Comparison of ENCODE assay signal across 22 mouse cellular contexts in genomic region chr3:92195512-92196200, GRCm38 (mm10). TPM values are rescaled to one million over a fixed set of nuclear protein-coding genes. Genes with fewer than 3 reads are reported as not detected.
A peak's percentile ranks its signal among the peaks of the same experiment; 100 is the strongest.
DNase-seq lines count a peak whose midpoint lies in the region; ATAC-seq and TF ChIP-seq lines count a peak whose summit lies in the region.
"Had no signal": no experiment of that assay in that cellular context is flagged by ENCODE, and none has a peak within 500 bp of the region (broad histone marks: within the 10 kb centered on the region; RNA-seq: fewer than 3 reads in every experiment).

No protein-coding gene starts in this region.

- ATAC-seq in forebrain, embryonic 11.5 days (replicated peaks; ENCODE audit: low FRiP score): peak; percentile 53; the same call in 1 of the 2 replicates
- ATAC-seq in forebrain, postnatal 0 days: no peak
- ATAC-seq in hindbrain, postnatal 0 days: 0 out of 2 replicates have a peak, but pooled peaks have one; percentile 43
- ATAC-seq in midbrain, embryonic 11.5 days (ENCODE audit: low FRiP score): peak; percentile 30; the same call in 1 of the 2 replicates
- ATAC-seq in midbrain, postnatal 0 days (ENCODE audit: low FRiP score): peak; percentile 5; the same call in 1 of the 2 replicates
- ATAC-seq: forebrain, embryonic 14.5 days had no signal

- no peak overlapping the region for H3K27ac ChIP-seq in forebrain, embryonic 11.5 days (ENCODE audit: low read depth, low read length)
- H3K27ac ChIP-seq in forebrain, postnatal 0 days (ENCODE audit: low read depth, low read length): no peak overlapping the region
- no peak overlapping the region for H3K27ac ChIP-seq in hindbrain, postnatal 0 days
- H3K27ac ChIP-seq in hindbrain, embryonic 10.5 days: no peak overlapping the region
- H3K27ac ChIP-seq in midbrain, embryonic 11.5 days (ENCODE audit: low read depth, low read length): no peak overlapping the region
- H3K27ac ChIP-seq in midbrain, embryonic 10.5 days (replicated peaks): no peak overlapping the region
- H3K27ac ChIP-seq in midbrain, postnatal 0 days (ENCODE audit: low read depth, low read length): no peak overlapping the region

- no peaks in the 10 kb centered on the region for H3K9me3 ChIP-seq in forebrain, embryonic 11.5 days (ENCODE audit: control insufficient read depth, low read length)
- no peaks in the 10 kb centered on the region for H3K9me3 ChIP-seq in forebrain, postnatal 0 days (ENCODE audit: low read length)
- no peaks in the 10 kb centered on the region for H3K9me3 ChIP-seq in hindbrain, postnatal 0 days (ENCODE audit: low read length)
- H3K9me3 ChIP-seq in hindbrain, embryonic 10.5 days: no peaks in the 10 kb centered on the region
- H3K9me3 ChIP-seq in midbrain, embryonic 11.5 days (ENCODE audit: control insufficient read depth, low read length): no peaks in the 10 kb centered on the region
- H3K9me3 ChIP-seq in midbrain, embryonic 10.5 days (replicated peaks): no peaks in the 10 kb centered on the region
- H3K9me3 ChIP-seq in midbrain, postnatal 0 days (ENCODE audit: low read length): no peaks in the 10 kb centered on the region

- no peak overlapping the region for H3K4me3 ChIP-seq in forebrain, embryonic 11.5 days (ENCODE audit: low read depth, low read length)
- H3K4me3 ChIP-seq in forebrain, postnatal 0 days (ENCODE audit: low read depth, low read length): no peak overlapping the region
- no peak overlapping the region for H3K4me3 ChIP-seq in hindbrain, postnatal 0 days (ENCODE audit: low read length)
- no peak overlapping the region for H3K4me3 ChIP-seq in hindbrain, embryonic 10.5 days
- H3K4me3 ChIP-seq in midbrain, embryonic 11.5 days (ENCODE audit: low read depth, low read length): no peak overlapping the region
- H3K4me3 ChIP-seq in midbrain, embryonic 10.5 days: no peak overlapping the region
- H3K4me3 ChIP-seq in midbrain, postnatal 0 days (ENCODE audit: low read depth, low read length): no peak overlapping the region

- WGBS in forebrain, embryonic 11.5 days: 88% methylated on average over 6 of the region's 6 CpGs
- 92% methylated on average over 6 of the region's 6 CpGs for WGBS in forebrain, postnatal 0 days
- 86% methylated on average over 6 of the region's 6 CpGs for WGBS in hindbrain, postnatal 0 days
- 91% methylated on average over 6 of the region's 6 CpGs for whole genome bisulfite sequencing in hindbrain, embryonic 10.5 days
- WGBS in midbrain, embryonic 11.5 days: 82% methylated on average over 6 of the region's 6 CpGs
- 92% methylated on average over 6 of the region's 6 CpGs for WGBS in midbrain, embryonic 10.5 days
- WGBS in midbrain, postnatal 0 days: 86% methylated on average over 6 of the region's 6 CpGs

- no peaks in the 10 kb centered on the region for H3K36me3 ChIP-seq in forebrain, embryonic 11.5 days (ENCODE audit: control insufficient read depth, insufficient read depth, low read length)
- no peaks in the 10 kb centered on the region for H3K36me3 ChIP-seq in forebrain, postnatal 0 days (ENCODE audit: insufficient read depth)
- H3K36me3 ChIP-seq in hindbrain, postnatal 0 days (ENCODE audit: insufficient read depth, low read length): no peaks in the 10 kb centered on the region
- no peaks in the 10 kb centered on the region for H3K36me3 ChIP-seq in hindbrain, embryonic 10.5 days
- no peaks in the 10 kb centered on the region for H3K36me3 ChIP-seq in midbrain, embryonic 11.5 days (ENCODE audit: control insufficient read depth, insufficient read depth, low read length)
- H3K36me3 ChIP-seq in midbrain, embryonic 10.5 days: no peaks in the 10 kb centered on the region
- no peaks in the 10 kb centered on the region for H3K36me3 ChIP-seq in midbrain, postnatal 0 days (ENCODE audit: insufficient read depth, low read length)

- no peak for DNase-seq in forebrain, embryonic 11.5 days (ENCODE audit: low spot score)
- no peak for DNase-seq in forebrain, postnatal 0 days
- no peak for DNase-seq in hindbrain, postnatal 0 days (ENCODE audit: low spot score)
- DNase-seq in hindbrain, embryonic 10.5 days (ENCODE audit: low spot score): no peak
- no peak for DNase-seq in midbrain, embryonic 11.5 days (ENCODE audit: low spot score, missing footprints)
- no peak for DNase-seq in midbrain, embryonic 10.5 days (ENCODE audit: low spot score)
- no peak for DNase-seq in midbrain, postnatal 0 days (ENCODE audit: low spot score)
- no peak for DNase-seq in thymus, postnatal 0 days (ENCODE audit: low spot score)
- DNase-seq: cerebellum, adult 9-11 months; lung, adult 2 months; thymus, postnatal 4 days had no signal

- H3K4me1 ChIP-seq in forebrain, embryonic 11.5 days (replicated peaks; ENCODE audit: control insufficient read depth, insufficient read depth, low read length): no peaks in the 10 kb centered on the region
- no peaks in the 10 kb centered on the region for H3K4me1 ChIP-seq in forebrain, postnatal 0 days (ENCODE audit: insufficient read depth)
- H3K4me1 ChIP-seq in hindbrain, postnatal 0 days (ENCODE audit: insufficient read depth, low read length): no peaks in the 10 kb centered on the region
- no peaks in the 10 kb centered on the region for H3K4me1 ChIP-seq in hindbrain, embryonic 10.5 days (replicated peaks)
- no peaks in the 10 kb centered on the region for H3K4me1 ChIP-seq in midbrain, embryonic 11.5 days (ENCODE audit: control insufficient read depth, insufficient read depth, low read length)
- no peaks in the 10 kb centered on the region for H3K4me1 ChIP-seq in midbrain, embryonic 10.5 days
- H3K4me1 ChIP-seq in midbrain, postnatal 0 days (ENCODE audit: insufficient read depth, low read length): no peaks in the 10 kb centered on the region

- no peak for TF ChIP-seq CTCF in forebrain, postnatal 0 days (IDR thresholded peaks at IDR 0.05; ENCODE audit: low read depth)
- no peak for TF ChIP-seq CTCF in hindbrain, postnatal 0 days (IDR thresholded peaks at IDR 0.05; ENCODE audit: low read depth)
- TF ChIP-seq CTCF in midbrain, postnatal 0 days (IDR thresholded peaks at IDR 0.05): no peak

- no peaks in the 10 kb centered on the region for H3K27me3 ChIP-seq in forebrain, embryonic 11.5 days (ENCODE audit: control insufficient read depth, insufficient read depth, low read length)
- H3K27me3 ChIP-seq in forebrain, postnatal 0 days (ENCODE audit: insufficient read depth, low read length): no peaks in the 10 kb centered on the region
- H3K27me3 ChIP-seq in hindbrain, postnatal 0 days (ENCODE audit: insufficient read depth, low read length): no peaks in the 10 kb centered on the region
- no peaks in the 10 kb centered on the region for H3K27me3 ChIP-seq in hindbrain, embryonic 10.5 days (ENCODE audit: insufficient read depth, poor library complexity, severe bottlenecking)
- H3K27me3 ChIP-seq in midbrain, embryonic 11.5 days (ENCODE audit: control insufficient read depth, insufficient read depth, low read length): no peaks in the 10 kb centered on the region
- H3K27me3 ChIP-seq in midbrain, embryonic 10.5 days (ENCODE audit: low read depth, poor library complexity, severe bottlenecking): no peaks in the 10 kb centered on the region
- no peaks in the 10 kb centered on the region for H3K27me3 ChIP-seq in midbrain, postnatal 0 days (ENCODE audit: insufficient read depth, low read length)

- no peak overlapping the region for H3K4me2 ChIP-seq in forebrain, embryonic 11.5 days (ENCODE audit: low read depth, low read length, severe bottlenecking)
- no peak overlapping the region for H3K4me2 ChIP-seq in forebrain, postnatal 0 days (ENCODE audit: low read depth)
- no peak overlapping the region for H3K4me2 ChIP-seq in hindbrain, postnatal 0 days (ENCODE audit: low read depth, low read length)
- H3K4me2 ChIP-seq in midbrain, embryonic 11.5 days: no peak overlapping the region
- no peak overlapping the region for H3K4me2 ChIP-seq in midbrain, postnatal 0 days (ENCODE audit: low read depth, low read length, poor library complexity, severe bottlenecking)

- H3K9ac ChIP-seq in forebrain, embryonic 11.5 days (ENCODE audit: low read length): no peak overlapping the region
- H3K9ac ChIP-seq in forebrain, postnatal 0 days: no peak overlapping the region
- H3K9ac ChIP-seq in hindbrain, postnatal 0 days (replicated peaks; ENCODE audit: low read length): no peak overlapping the region
- H3K9ac ChIP-seq in midbrain, embryonic 11.5 days (ENCODE audit: low read length): no peak overlapping the region
- no peak overlapping the region for H3K9ac ChIP-seq in midbrain, postnatal 0 days (replicated peaks; ENCODE audit: low read length, poor library complexity, severe bottlenecking)

RNA-seq across cellular contexts. Expression of gene Sprr2a1, which starts 19.9 kb away (rescaled TPM):
- polyA plus RNA-seq in forebrain, embryonic 11.5 days (2014; fragmentation: Nextera tagmentation; extraction: Ambion mirVana): not detected in 2 replicates
- total RNA-seq in forebrain, postnatal 0 days (2014; rRNA removed): not detected in 2 replicates
- polyA plus RNA-seq in forebrain, postnatal 0 days (2015; fragmentation: Nextera tagmentation; extraction: Ambion mirVana): not detected in 2 replicates
- not detected in 2 replicates for total RNA-seq in hindbrain, postnatal 0 days (2014; rRNA removed)
- not detected in 2 replicates for polyA plus RNA-seq in hindbrain, postnatal 0 days (2015; fragmentation: Nextera tagmentation; extraction: Ambion mirVana)
- not detected in 2 replicates for polyA plus RNA-seq in hindbrain, embryonic 10.5 days (2016; fragmentation: Nextera tagmentation; extraction: Ambion mirVana)
- polyA plus RNA-seq in midbrain, embryonic 11.5 days (2014; fragmentation: Nextera tagmentation; extraction: Ambion mirVana): not detected in 2 replicates
- not detected in 2 replicates for polyA plus RNA-seq in midbrain, embryonic 10.5 days (2016; fragmentation: Nextera tagmentation; extraction: Ambion mirVana)
- not detected in 2 replicates for total RNA-seq in midbrain, postnatal 0 days (2014; rRNA removed)
- polyA plus RNA-seq in midbrain, postnatal 0 days (2015; fragmentation: Nextera tagmentation; extraction: Ambion mirVana): not detected in 2 replicates
- polyA plus RNA-seq in thymus, postnatal 0 days (2015; fragmentation: Nextera tagmentation; extraction: Ambion mirVana): 2.0 and 2.5 TPM in 2 replicates
- total RNA-seq: layer of hippocampus, adult 8-10 months; left cerebral cortex, adult 8-10 months; liver, adult 2 months; megakaryocyte progenitor cell, adult 5-6 weeks; MEL; neutrophil, adult 5-6 weeks had no signal
- polyA plus RNA-seq: forebrain, embryonic 14.5 days; kidney, embryonic 14.5 days; liver, adult 2 months; testis, adult 2 months had no signal

RNA-seq across cellular contexts. Expression of gene Sprr2a2, which starts 20.1 kb away (rescaled TPM):
- not detected in 2 replicates for polyA plus RNA-seq in forebrain, embryonic 11.5 days (2014; fragmentation: Nextera tagmentation; extraction: Ambion mirVana)
- not detected in 2 replicates for total RNA-seq in forebrain, postnatal 0 days (2014; rRNA removed)
- polyA plus RNA-seq in forebrain, postnatal 0 days (2015; fragmentation: Nextera tagmentation; extraction: Ambion mirVana): not detected in 2 replicates
- not detected in 2 replicates for total RNA-seq in hindbrain, postnatal 0 days (2014; rRNA removed)
- polyA plus RNA-seq in hindbrain, postnatal 0 days (2015; fragmentation: Nextera tagmentation; extraction: Ambion mirVana): not detected in 2 replicates
- not detected in 2 replicates for polyA plus RNA-seq in hindbrain, embryonic 10.5 days (2016; fragmentation: Nextera tagmentation; extraction: Ambion mirVana)
- not detected in 2 replicates for polyA plus RNA-seq in midbrain, embryonic 11.5 days (2014; fragmentation: Nextera tagmentation; extraction: Ambion mirVana)
- polyA plus RNA-seq in midbrain, embryonic 10.5 days (2016; fragmentation: Nextera tagmentation; extraction: Ambion mirVana): not detected in 2 replicates
- total RNA-seq in midbrain, postnatal 0 days (2014; rRNA removed): 0.55 TPM in 1 of 2 replicates, not detected in the other
- polyA plus RNA-seq in midbrain, postnatal 0 days (2015; fragmentation: Nextera tagmentation; extraction: Ambion mirVana): not detected in 2 replicates
- polyA plus RNA-seq in thymus, postnatal 0 days (2015; fragmentation: Nextera tagmentation; extraction: Ambion mirVana): 246 and 255 TPM in 2 replicates
- total RNA-seq: layer of hippocampus, adult 8-10 months; left cerebral cortex, adult 8-10 months; liver, adult 2 months; megakaryocyte progenitor cell, adult 5-6 weeks; neutrophil, adult 5-6 weeks had no signal
- polyA plus RNA-seq: forebrain, embryonic 14.5 days; kidney, embryonic 14.5 days had no signal

RNA-seq across cellular contexts. Expression of gene Lelp1, which starts 53.1 kb away (rescaled TPM):
- polyA plus RNA-seq in forebrain, embryonic 11.5 days (2014; fragmentation: Nextera tagmentation; extraction: Ambion mirVana): not detected in 2 replicates
- not detected in 2 replicates for total RNA-seq in forebrain, postnatal 0 days (2014; rRNA removed)
- not detected in 2 replicates for polyA plus RNA-seq in forebrain, postnatal 0 days (2015; fragmentation: Nextera tagmentation; extraction: Ambion mirVana)
- not detected in 2 replicates for total RNA-seq in hindbrain, postnatal 0 days (2014; rRNA removed)
- not detected in 2 replicates for polyA plus RNA-seq in hindbrain, postnatal 0 days (2015; fragmentation: Nextera tagmentation; extraction: Ambion mirVana)
- polyA plus RNA-seq in hindbrain, embryonic 10.5 days (2016; fragmentation: Nextera tagmentation; extraction: Ambion mirVana): not detected in 2 replicates
- not detected in 2 replicates for polyA plus RNA-seq in midbrain, embryonic 11.5 days (2014; fragmentation: Nextera tagmentation; extraction: Ambion mirVana)
- not detected in 2 replicates for polyA plus RNA-seq in midbrain, embryonic 10.5 days (2016; fragmentation: Nextera tagmentation; extraction: Ambion mirVana)
- total RNA-seq in midbrain, postnatal 0 days (2014; rRNA removed): not detected in 2 replicates
- polyA plus RNA-seq in midbrain, postnatal 0 days (2015; fragmentation: Nextera tagmentation; extraction: Ambion mirVana): not detected in 2 replicates
- polyA plus RNA-seq in thymus, postnatal 0 days (2015; fragmentation: Nextera tagmentation; extraction: Ambion mirVana): not detected in 2 replicates
- total RNA-seq: layer of hippocampus, adult 8-10 months; left cerebral cortex, adult 8-10 months; liver, adult 2 months; megakaryocyte progenitor cell, adult 5-6 weeks; MEL; neutrophil, adult 5-6 weeks had no signal
- polyA plus RNA-seq: forebrain, embryonic 14.5 days; heart, postnatal 0 days; intestine, embryonic 14.5 days; kidney, embryonic 14.5 days; liver, adult 2 months; lung, adult 2 months had no signal

Comparison
In these comparisons a context has a peak if more than half of its experiments do, and no peak if none do; other contexts are left out.
1. RNA of gene Sprr2a2, which starts 20.1 kb away (polyA plus RNA-seq): 246 to 255 TPM in thymus, postnatal 0 days; not detected in hindbrain, embryonic 10.5 days, not detected in midbrain, postnatal 0 days, not detected in forebrain, postnatal 0 days, not detected in hindbrain, postnatal 0 days, not detected in forebrain, embryonic 11.5 days, not detected in midbrain, embryonic 11.5 days and not detected in midbrain, embryonic 10.5 days; every median in the first group is over 100 times any median in the second.